Mouse (Mus musculus): ENCODE results near the gene Gse1.

The Gse1 gene

DNA sequence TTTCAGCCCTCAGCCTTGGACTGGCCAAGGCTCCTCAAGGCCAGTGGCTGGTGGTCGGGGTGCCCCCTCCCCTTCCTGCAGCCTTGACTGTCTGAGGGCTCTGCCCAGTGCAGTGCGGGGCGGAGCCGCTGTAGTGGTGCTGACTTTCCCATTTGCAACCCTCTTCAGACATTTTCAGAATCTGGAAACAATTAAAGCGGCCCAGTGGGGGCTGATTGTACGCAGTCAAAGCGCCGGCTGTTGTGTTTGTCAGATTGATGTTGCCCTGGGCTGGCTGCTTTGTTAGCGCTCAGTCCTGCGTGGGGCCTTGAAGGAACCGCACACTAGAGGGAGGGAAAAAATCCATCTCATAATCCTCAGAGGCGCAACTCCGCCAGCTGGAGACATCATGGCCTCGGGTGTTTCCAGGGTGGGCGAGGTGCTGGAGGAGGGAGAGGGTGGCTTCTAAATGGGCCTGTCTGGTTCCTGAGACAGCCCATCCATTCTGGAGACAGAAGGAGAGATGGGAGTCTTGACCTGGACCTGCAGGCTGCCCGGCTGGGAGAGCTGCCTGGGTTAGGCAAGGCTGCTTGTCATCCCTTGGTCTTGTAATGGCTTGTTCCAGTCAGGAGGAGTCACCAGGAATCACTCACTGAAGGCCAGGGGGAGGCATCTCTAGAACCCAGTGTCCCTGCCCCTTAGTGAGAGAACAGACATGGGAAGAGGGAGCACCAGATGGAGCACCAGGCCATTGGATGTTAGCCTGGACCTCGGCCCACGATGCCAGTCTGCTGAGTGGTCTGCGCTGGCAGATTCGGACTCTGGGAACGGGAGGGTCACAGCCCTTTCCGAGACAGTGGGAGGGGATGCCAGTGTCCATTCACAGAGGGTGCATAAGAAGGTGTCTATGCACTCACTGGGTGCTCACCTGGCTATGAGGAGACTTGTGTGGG lies 70.6 kb downstream of the Gse1 start:
- in situ Hi-C loops (cut with MboI, MseI) = no loop called here

DNA sequence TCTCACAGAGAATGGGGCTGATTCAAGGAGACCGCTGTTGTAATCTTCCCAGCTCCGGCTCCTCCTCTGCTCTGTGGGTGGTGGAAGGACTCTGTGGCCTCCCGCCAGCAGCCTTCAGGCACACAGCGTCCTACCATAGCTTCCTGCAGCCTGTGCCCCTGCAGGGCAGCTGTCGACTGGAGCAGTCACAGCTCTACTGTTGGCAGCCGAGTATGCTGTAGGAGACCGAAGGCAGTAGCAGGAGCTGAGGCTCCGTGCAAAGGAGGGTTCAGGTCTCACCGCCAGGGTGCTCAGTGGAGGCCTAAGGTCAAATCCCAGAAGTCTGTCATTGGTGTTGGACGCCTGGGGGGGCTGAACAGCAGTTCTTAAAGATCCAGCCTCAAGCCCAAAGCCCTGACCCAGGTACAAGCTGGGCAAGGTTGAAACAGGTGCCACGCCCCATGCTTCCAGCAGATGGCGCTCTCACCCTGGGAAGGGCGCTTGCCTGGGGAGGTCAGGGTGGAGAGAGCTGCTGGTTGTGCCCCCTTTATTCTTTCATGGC lies 72.4 kb downstream of the Gse1 start:
- in situ Hi-C loops (cut with MboI, MseI) = no loop called here

DNA sequence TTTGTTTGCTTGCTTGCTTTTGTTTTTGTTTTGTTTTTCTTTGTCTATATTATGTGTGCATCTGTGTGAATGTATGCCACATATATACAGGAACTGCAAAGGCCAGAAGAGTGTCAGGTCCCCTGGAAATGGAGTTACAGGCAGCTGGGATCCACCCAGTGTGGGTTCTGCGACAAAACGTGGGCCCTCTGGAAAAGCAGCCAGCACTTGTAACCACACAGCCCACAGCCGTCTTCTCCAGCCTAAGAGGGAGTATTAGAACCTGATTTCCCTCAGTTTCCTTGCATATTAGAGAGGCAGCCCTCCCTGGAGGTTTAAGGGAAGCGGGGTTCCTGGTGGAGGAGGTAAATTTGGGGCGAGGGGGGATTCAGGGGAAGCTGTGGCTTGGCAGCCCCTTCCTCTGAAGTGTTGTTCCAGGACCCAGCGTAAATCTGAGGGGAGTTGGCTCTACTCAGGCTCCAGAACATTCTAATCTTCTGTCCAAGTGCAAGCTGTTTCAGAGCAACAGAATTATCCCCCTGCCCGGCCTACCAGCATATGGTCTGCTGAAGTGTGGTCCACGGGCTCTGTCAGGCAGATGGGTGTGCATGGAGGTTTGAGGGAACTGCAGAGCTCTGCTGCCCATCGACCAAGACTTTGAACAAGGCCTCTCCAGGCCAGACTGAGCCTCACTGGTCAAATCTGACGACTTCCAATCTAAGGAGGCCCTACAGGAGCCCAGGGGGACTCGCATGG lies 74.9 kb downstream of the Gse1 start:
- in situ Hi-C loops (cut with MboI, MseI) = no loop called here

DNA sequence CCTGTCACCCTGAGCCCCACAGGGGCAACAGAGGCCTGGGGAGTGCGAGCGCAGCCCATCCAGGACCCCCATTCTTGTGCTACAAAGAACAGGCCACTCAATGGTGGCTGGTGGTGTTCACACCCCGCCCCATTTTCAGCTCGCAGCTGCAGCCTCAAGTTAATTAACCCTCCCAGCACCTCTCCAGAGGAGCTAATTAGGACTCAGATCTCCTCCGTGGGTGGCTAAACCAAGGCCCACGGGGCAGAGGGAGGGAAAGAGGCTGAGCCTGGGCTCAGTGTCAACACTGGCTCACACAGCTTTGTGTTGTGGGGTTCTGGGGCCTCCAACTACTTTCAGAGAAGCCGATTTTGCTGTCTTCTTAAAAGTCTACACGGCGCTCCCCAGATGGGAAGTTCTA lies 75.8 kb downstream of the Gse1 start:
- in situ Hi-C loops (cut with MboI, MseI) = no loop called here

DNA sequence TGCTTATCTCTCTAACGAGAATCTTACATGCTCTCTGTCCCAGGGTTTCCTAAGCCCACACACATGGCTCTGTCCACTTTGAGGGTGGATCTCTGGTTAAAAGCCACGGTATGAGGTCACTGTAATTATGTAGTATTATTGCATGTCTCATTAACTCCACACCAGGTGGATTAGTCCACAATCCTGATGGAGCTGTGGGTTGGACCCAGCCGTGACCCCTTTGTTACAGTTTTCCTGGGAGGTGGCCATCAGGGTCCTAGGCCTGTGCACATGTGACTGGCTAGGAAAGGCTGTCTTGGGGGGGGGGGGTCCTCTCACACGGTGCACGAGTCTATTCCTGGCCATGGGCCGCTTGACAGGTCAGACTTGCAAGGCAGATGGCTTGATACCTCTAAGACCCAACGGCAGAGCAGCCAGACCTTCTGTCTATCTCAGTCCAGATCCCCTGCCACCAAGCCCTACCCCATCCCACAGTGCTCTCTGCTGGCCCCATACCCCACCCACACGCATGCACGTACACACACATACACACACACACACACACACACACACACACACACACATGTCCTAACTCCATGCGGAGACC lies 77.6 kb downstream of the Gse1 start:
- in situ Hi-C loops (cut with MboI, MseI) = no loop called here

DNA sequence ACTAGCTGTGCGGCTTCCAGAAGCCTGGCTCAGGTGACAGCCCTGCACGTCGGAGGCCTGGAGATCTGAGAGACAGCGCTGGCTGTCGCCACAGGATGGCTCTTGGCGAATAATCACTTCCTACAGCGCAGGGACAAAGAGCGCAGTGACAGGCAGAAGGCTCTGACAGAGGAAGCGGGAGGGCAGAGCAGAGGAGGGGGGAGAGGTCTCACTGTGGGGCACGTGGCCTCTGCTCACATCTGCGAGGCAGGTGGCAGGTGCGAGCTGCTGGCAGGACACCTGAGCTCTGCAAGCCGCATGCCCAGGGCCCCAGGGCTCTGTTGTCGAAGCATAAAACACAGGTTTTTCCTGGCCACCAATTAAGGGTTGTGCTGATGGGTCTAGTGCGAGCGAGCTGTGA lies 78.8 kb downstream of the Gse1 start:
- in situ Hi-C loops (cut with MboI, MseI) = no loop called here

DNA sequence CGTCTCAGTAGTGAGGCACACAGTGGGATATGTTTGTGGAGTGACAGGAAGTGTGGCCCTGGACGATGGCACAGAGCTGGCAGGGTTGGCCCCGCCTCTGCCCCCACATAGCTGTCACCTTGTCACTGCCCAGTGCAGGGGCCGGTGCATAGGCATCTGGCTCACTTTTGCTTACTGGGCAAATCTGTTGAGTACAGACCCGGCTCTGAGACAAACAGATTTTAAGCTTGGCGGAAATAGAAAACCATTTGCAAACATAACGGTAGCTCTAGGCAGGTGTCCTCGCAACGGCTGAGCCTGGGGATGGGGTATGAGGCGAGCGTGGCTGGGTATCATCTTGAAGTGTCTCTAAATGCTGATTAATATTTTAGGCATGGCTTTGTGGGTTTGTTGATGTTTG lies 79.3 kb downstream of the Gse1 start:
- in situ Hi-C loops (cut with MboI, MseI) = no loop called here

DNA sequence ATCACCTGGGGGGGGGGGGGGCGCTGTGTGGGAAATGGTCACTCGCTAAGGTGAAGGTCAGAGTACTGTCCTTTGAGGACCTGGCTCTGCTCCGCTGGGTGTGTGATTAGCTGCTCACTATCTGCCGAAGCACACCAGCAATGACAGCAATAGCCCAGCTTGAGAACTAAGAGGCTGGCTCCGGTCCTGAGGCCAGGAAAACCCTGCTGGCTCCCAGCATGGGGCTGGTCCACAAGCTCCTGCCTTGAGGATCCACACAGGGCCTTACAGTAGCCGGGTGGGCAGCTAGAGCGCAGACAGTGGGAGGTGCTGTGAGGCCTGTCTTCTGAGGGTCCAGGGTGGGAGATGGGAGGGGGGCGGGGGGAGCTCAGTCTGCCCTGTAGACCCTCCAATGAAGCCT lies 79.9 kb downstream of the Gse1 start:
- in situ Hi-C loops (cut with MboI, MseI) = no loop called here

DNA sequence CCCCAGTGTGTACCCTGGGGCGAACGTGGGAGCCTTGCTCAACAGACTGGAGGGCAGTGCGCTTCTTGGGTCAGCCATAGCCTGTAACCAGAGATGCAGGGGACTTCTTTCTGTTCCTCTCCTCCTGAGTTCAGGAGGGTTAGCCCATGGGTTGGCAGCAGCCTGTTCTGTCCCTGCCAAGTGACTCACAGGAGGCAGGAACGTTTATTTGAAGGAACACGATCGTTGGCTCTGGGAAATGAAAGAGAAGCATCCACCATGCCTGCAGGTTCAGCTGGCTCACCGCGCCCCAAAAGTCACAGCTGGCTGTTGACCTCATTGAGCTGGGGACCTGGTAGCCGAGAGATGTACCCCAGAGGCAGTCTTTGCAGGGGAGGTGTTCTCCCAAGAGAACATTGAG lies 80.3 kb downstream of the Gse1 start:
- in situ Hi-C loops (cut with MboI, MseI) = no loop called here

DNA sequence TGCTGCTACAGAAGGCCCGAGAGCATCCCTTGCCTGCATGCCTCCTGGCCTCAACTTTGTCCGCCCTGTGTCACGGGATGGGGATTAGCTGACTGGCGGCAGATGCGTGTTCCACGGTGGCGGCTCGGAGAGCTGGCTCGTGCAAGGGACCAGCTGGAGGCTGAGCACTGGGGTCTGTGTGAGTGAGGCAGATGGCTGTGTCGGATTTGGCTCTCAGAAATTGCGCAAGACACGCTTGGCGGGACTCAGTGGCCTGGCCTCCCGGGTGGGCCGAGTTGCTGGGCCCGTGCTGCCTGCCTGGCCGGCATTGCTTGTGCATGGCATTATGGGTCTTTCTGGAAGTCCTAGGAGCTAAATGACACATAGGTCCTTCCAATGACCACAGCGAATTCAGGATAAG lies 81.1 kb downstream of the Gse1 start:
- in situ Hi-C loops (cut with MboI, MseI) = no loop called here

DNA sequence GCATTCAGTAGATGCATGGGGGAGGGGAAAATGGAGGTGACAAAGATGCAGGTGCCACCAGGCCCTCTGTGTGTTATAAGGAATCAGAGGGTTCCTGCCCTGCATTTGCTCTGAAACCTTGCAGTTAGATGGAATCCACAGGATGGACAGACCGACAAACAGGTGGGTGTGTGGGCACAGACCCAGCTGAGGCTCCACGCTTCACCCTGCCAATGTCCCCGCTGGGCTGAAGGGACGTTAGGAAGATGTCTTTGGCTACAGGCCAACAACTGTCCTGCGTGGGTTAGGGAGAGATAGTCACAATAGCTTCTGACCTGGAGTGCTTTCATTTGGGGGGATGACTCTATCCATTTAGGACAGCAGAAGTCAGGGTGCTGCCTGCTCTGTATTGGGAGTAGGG lies 81.8 kb downstream of the Gse1 start:
- in situ Hi-C loops (cut with MboI, MseI) = no loop called here

DNA sequence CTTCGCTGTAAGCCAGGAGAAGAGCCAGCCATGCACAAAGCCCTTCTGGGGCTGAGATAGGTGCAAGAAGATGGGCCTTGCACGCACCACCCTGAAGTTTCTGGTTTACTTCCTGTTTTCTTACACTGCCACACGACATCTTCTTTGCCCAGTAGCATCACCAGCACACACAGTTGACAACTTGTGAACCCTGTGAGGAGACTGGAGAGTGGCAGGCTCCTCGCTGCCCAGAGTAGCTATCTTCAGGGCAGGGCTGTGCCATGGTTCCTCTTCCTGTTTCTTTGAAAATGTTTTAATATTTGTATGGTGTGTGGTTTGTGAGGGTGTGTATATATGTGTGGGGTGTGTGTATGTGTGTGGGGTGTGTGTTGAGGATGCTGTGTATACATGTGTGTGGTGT lies 84.2 kb downstream of the Gse1 start:
- in situ Hi-C loops (cut with MboI, MseI) = no loop called here

DNA sequence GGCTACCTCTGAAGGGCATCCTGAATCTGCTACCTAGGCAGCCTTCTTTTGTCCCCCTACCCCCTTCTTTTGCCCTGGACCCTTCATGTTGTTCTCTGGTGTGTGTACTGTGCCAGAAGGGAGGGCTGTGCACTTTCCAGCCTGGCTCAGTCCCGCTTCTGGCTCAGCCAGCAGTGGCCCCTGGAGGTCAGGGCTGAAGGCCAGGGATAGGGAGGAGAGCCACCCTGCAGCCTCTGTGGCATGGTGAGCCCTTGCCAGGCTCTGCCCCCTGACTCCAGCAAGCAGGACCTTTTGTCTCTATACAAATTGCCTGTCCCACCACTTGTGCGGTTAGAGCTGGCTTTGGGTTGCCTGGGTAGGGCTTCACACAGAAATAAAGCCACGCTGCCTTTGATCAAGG lies 85.4 kb downstream of the Gse1 start:
- in situ Hi-C loops (cut with MboI, MseI) = no loop called here

DNA sequence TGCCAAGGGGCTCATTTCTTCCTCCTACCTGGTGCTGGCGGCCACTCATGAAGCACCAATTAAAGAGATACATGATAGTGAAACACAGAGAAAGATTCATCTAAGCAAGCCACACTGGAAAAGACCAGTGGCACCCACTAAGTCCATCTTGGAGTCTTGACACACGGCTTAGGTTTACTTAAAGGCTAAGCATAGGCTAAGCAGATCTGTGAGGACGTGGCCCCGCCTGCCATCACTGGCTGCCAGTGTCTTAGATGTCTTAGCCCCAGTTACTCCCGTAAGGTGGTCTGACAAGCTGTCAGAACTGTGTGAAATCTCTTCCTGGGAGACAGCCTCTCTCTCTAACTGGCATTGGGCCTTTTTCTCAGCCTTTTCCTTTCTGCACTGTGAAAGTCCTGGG lies 86.7 kb downstream of the Gse1 start:
- in situ Hi-C loops (cut with MboI, MseI) = no loop called here

DNA sequence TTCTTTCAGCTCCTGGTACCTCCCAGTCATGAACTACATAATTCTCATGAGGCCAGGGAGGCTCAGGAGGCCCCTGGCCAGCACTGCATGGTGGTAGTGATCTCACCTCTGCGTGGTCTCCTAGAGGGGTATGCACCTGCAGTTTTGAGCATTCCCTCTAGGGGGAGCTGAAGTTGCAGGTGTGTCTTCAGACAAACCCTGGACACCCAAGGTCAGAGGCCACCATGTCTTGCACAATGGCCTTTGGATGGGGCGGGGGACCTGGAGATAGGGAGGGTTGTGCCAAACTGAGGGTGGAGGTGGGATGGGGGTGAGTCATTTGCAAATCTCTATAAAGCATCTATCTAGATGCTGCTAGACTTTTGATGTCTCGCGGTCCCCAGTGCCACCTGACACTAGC lies 87.4 kb downstream of the Gse1 start:
- in situ Hi-C loops (cut with MboI, MseI) = no loop called here

DNA sequence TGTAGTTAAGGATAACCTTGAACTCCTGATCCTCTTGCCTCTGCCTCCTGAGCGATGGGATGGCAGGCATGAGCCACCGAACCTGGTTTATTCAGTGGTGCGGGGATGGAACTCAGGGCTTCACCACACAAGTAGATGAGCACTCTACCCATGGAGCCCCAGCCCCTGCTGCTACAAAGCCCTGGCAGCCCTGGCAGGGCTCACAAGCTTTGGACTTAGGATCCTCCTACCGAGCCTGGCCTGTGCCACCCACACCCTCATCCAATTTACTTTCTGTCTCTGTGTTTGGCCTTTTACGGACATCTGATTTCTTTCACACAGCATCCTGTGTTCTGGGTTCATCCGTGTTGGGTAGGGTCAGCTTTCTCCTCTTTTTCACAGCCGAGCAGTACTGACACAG lies 88.5 kb downstream of the Gse1 start:
- in situ Hi-C loops (cut with MboI, MseI) = no loop called here

DNA sequence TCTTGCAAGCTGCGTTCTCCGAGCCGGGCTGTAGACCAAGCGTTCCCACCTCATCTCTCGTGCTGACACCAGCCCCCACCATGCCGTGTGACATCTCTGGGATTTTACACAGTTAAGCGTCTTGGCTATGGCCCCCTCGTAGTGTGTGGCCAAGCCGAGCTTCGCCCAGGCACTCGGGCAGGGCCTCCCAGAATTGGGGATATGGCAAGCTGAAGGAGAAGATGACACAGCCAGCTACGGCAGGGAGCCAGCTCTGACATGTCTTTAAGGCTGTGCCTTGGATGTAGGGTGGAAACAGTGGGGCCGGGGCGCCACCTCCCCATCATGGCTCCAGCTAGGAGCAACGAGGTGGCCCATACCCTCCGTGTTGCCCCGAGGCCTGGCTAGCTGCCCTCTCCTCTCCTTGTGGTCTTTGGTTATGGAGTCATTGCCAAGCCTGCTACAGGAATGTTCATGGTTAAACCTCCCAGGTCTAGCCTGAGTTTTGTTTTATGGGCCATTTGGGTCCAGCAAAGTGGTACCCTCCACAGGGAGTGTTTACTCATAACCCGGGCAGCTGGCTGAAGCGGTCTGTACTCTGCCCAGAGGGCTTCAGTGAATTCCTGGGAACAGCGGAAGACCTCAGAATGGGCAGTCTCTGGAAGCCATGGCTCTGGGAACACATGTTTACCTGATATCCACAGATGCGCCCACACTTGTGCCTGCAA lies 89.0 kb downstream of the Gse1 start:
- in situ Hi-C loops (cut with MboI, MseI) = no loop called here

DNA sequence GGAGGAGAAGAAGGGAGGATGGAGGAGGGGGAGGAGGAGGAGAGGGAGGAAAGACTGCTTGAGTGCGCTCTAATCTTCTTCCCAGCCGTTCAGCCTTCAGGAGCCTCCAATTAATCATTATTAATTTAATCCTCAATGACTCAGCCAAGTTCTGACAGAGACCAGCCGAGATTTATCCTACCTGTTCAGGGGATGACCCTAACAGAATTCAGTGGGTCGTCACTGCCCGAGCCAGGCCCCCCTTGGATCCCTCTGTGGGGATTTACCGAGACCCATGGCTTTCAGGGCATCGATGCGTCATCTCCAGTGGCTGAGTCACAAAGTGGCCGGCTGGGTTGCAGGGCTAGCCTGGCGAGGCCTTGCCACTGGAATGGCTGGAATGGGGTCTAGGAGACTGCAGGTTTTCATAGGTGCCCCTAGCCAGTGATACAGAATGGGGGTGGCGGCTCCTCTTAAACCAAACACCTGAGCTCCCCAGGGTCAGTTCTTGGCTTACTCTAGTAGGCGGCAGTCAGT lies 90.3 kb downstream of the Gse1 start:
- in situ Hi-C loops (cut with MboI, MseI) = no loop called here

DNA sequence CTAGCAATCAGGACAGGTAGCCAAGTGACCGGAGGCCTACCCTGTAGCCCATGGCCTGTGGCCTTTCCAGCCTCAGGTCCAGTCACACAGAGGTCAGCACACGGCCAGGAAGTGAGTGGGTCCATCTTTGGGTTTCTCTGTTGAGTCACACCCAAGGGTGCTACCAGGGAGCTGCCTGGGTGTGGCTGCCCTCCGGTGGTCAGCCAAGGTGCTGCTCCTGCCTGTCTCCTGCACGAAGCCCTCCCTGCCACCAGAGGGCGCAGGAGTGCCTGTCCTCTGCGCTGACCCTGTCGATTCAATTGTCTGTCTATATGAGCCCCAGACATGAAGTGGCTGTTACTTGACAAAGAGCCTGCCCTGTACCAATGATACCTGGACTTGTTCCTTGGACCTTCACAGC lies 91.2 kb downstream of the Gse1 start:
- in situ Hi-C loops (cut with MboI, MseI) = no loop called here

DNA sequence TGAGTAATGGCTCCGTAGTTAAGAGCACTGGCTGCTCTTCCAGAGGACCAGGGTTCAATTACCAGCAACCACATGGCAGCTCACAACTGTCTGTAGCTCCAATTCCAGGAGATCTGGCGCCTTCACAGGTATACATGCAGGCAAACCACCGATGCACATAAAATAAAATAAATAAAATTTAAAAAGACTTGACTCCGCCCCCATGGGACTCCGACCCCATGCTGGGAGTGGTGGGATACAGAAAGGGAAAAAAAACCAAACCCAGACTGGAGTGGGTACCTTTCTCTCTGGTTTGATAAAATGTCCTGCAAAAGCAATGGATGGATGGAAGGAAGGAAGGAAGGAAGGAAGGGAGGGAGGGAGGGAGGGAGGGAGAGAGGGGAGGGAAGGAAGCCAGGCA lies 91.9 kb downstream of the Gse1 start:
- in situ Hi-C loops (cut with MboI, MseI) = no loop called here

DNA sequence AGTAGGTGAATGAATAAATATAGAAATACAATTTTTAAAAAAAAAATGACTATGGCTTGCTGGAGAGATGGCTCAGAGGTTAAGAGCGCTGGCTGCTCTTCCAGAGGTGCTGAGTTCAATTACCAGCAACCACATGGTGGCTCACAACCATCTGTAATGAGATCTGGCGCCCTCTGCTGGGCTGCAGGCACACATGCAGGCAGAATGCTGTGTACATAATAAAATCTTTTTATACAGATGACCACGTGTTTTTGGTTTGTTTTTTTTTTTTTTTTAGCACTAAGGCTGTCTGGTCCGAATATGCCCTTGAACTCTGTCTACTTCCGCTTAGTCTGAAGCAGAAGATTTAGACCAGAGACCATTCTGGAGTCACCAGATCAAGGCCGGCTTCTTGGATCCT lies 93.5 kb downstream of the Gse1 start:
- in situ Hi-C loops (cut with MboI, MseI) = no loop called here
